Mouse (Mus musculus) midbrain, embryonic 13.5 days (tissue): ENCODE results near the gene Cand1. TPM values are rescaled to one million over a fixed set of nuclear protein-coding genes. Genes with fewer than 3 reads are reported as not detected.

Experiments
- ATAC-seq: fragments of 200-750 bp; cut with Nextera tagmentation; 2 replicates; pipeline ENCODE4 v1.8.0; 2017; ENCODE audit warnings: mild to moderate bottlenecking, moderate TSS enrichment, moderate library complexity
- H3K27ac ChIP-seq: fragments of 300-500 bp; sonication (generic); 2 replicates; pipeline ENCODE4 v1.5.1; 2015; ENCODE audit warnings: inconsistent platforms, mild to moderate bottlenecking, moderate library complexity
- H3K27me3 ChIP-seq: fragments of 300-500 bp; sonication (generic); 2 replicates; pipeline ENCODE4 v1.6.1; 2015; ENCODE audit warnings: mild to moderate bottlenecking, inconsistent platforms
- H3K36me3 ChIP-seq: fragments of 300-500 bp; sonication (generic); 2 replicates; pipeline ENCODE4 v1.6.1; 2015; ENCODE audit warnings: mild to moderate bottlenecking, inconsistent platforms
- H3K4me1 ChIP-seq: fragments of 300-500 bp; sonication (generic); replicated peaks from 2 replicates; pipeline ENCODE4 v1.6.1; 2015; ENCODE audit warnings: inconsistent platforms
- H3K4me2 ChIP-seq: fragments of 300-500 bp; sonication (generic); replicated peaks from 2 replicates; pipeline ENCODE4 v1.6.1; 2015; ENCODE audit warnings: moderate library complexity, mild to moderate bottlenecking, inconsistent platforms
- H3K4me3 ChIP-seq: fragments of 300-500 bp; sonication (generic); replicated peaks from 2 replicates; pipeline ENCODE4 v1.5.1; 2015; ENCODE audit warnings: mild to moderate bottlenecking, inconsistent platforms
- H3K9ac ChIP-seq: fragments of 300-500 bp; sonication (generic); replicated peaks from 2 replicates; pipeline ENCODE4 v1.6.1; 2015; ENCODE audit warnings: mild to moderate bottlenecking, inconsistent platforms
- H3K9me3 ChIP-seq: fragments of 300-500 bp; sonication (generic); 2 replicates; pipeline ENCODE4 v1.6.1; 2016; ENCODE audit warnings: mild to moderate bottlenecking, inconsistent platforms
- WGBS: fragments of 180-500 bp; shearing (Covaris S2); methylation state at CpG from one replicate; pipeline ENCODE4 v1.1.7; 2015; 5-methylcytosine and 5-hydroxymethylcytosine counted together
- polyA plus RNA-seq: library from polyadenylated mRNA; unstranded; fragments of >200 nt; fragmentation: Nextera tagmentation; extraction: Ambion mirVana; gene quantifications from 2 replicates; pipeline ENCODE4 v1.2.1, GENCODE M21; 2015

The Cand1 gene
- polyA plus RNA-seq, 1 experiment from 2014 or later: 55.9 TPM

- H3K27me3 ChIP-seq: no peaks in the 10 kb centered on the region
- no peaks in the 10 kb centered on the region for H3K9me3 ChIP-seq
- peak overlapping the region; percentile 97 for H3K9ac ChIP-seq
- H3K36me3 ChIP-seq: peaks cover 12% of the 10 kb centered on the region; the same call in 1 of the 2 replicates
- peaks cover 23% of the 10 kb centered on the region for H3K4me1 ChIP-seq
- peak overlapping the region; percentile 98 for H3K27ac ChIP-seq
- 0% methylated on average over 24 of the region's 37 CpGs for WGBS
- H3K4me3 ChIP-seq: peak overlapping the region; percentile 99
- ATAC-seq: no peak
- H3K4me2 ChIP-seq: peak overlapping the region; percentile 86
These were observed 254 bp downstream of the Cand1 start for GRCm38 (mm10) chr10:119239633-119239968.

GRCm38 (mm10) chr10:119238985-119239631, 747 bp downstream of the Cand1 start:
- H3K4me2 ChIP-seq: peak overlapping the region; percentile 86
- H3K27ac ChIP-seq: peak overlapping the region; percentile 98
- H3K4me1 ChIP-seq: peaks cover 23% of the 10 kb centered on the region
- H3K9ac ChIP-seq: peak overlapping the region; percentile 97
- ATAC-seq: peak; percentile 15
- WGBS: 0% methylated on average over 41 of the region's 54 CpGs
- H3K4me3 ChIP-seq: peak overlapping the region; percentile 99
- H3K9me3 ChIP-seq: no peaks in the 10 kb centered on the region
- H3K36me3 ChIP-seq: peaks cover 12% of the 10 kb centered on the region; the same call in 1 of the 2 replicates
- no peaks in the 10 kb centered on the region for H3K27me3 ChIP-seq

GRCm38 (mm10) chr10:119231526-119231925, 8.3 kb downstream of the Cand1 start:
- 90% methylated on average over 5 of the region's 5 CpGs for WGBS
- no peak for ATAC-seq
- no peak overlapping the region for H3K27ac ChIP-seq
- no peak overlapping the region for H3K4me2 ChIP-seq
- H3K4me1 ChIP-seq: peaks cover 35% of the 10 kb centered on the region
- no peaks in the 10 kb centered on the region for H3K27me3 ChIP-seq
- H3K4me3 ChIP-seq: no peak overlapping the region
- H3K9me3 ChIP-seq: no peaks in the 10 kb centered on the region
- H3K36me3 ChIP-seq: peaks cover 12% of the 10 kb centered on the region; the same call in 1 of the 2 replicates
- no peak overlapping the region for H3K9ac ChIP-seq

GRCm38 (mm10) chr10:119230703-119231102, 9.2 kb downstream of the Cand1 start:
- Histone ChIP-seq H3K9ac (no peak overlapping the region), H3K27ac (no peak overlapping the region), H3K4me2 (no peak overlapping the region), H3K36me3 (peaks cover 17% of the 10 kb centered on the region), H3K4me3 (no peak overlapping the region), H3K27me3 (no peaks in the 10 kb centered on the region), H3K4me1 (peaks cover 35% of the 10 kb centered on the region), H3K9me3 (no peaks in the 10 kb centered on the region)
- 91% methylated on average over 4 of the region's 4 CpGs for WGBS
- ATAC-seq: no peak

- no peak for ATAC-seq
- Histone ChIP-seq H3K4me1 (peaks cover 35% of the 10 kb centered on the region), H3K36me3 (peaks cover 18% of the 10 kb centered on the region), H3K27ac (no peak overlapping the region), H3K9ac (no peak overlapping the region), H3K4me2 (no peak overlapping the region), H3K27me3 (no peaks in the 10 kb centered on the region), H3K9me3 (no peaks in the 10 kb centered on the region), H3K4me3 (no peak overlapping the region)
- WGBS: 75% methylated on average over 5 of the region's 5 CpGs
These were observed 9.7 kb downstream of the Cand1 start for GRCm38 (mm10) chr10:119230074-119230669.

- peaks cover 14% of the 10 kb centered on the region for H3K4me1 ChIP-seq
- H3K4me2 ChIP-seq: no peak overlapping the region
- peaks cover 31% of the 10 kb centered on the region for H3K36me3 ChIP-seq
- no peak overlapping the region for H3K27ac ChIP-seq
- no peak overlapping the region for H3K4me3 ChIP-seq
- H3K27me3 ChIP-seq: no peaks in the 10 kb centered on the region
- no peak for ATAC-seq
- no peak overlapping the region for H3K9ac ChIP-seq
- 85% methylated on average over 4 of the region's 4 CpGs for WGBS
- H3K9me3 ChIP-seq: no peaks in the 10 kb centered on the region
These were observed 16.2 kb downstream of the Cand1 start for GRCm38 (mm10) chr10:119223686-119224085.

- Histone ChIP-seq H3K9me3 (no peaks in the 10 kb centered on the region), H3K4me3 (no peak overlapping the region), H3K36me3 (peaks cover 45% of the 10 kb centered on the region), H3K9ac (no peak overlapping the region), H3K27me3 (no peaks in the 10 kb centered on the region), H3K4me2 (no peak overlapping the region), H3K27ac (no peak overlapping the region), H3K4me1 (peaks cover 14% of the 10 kb centered on the region)
- no peak for ATAC-seq
- 52% methylated on average over 5 of the region's 5 CpGs for WGBS
These were observed 18.2 kb downstream of the Cand1 start for GRCm38 (mm10) chr10:119221631-119222030.

GRCm38 (mm10) chr10:119219415-119219814, 20.4 kb downstream of the Cand1 start:
- WGBS: 88% methylated on average over 11 of the region's 11 CpGs

GRCm38 (mm10) chr10:119218274-119219080, 21.4 kb downstream of the Cand1 start:
- H3K27me3 ChIP-seq: no peaks in the 10 kb centered on the region
- 95% methylated on average over 15 of the region's 15 CpGs for WGBS
- H3K4me3 ChIP-seq: no peak overlapping the region
- H3K4me1 ChIP-seq: peaks cover 14% of the 10 kb centered on the region
- no peak overlapping the region for H3K4me2 ChIP-seq
- ATAC-seq: no peak
- no peak overlapping the region for H3K27ac ChIP-seq
- no peaks in the 10 kb centered on the region for H3K9me3 ChIP-seq
- peaks cover 40% of the 10 kb centered on the region for H3K36me3 ChIP-seq
- no peak overlapping the region for H3K9ac ChIP-seq

More at GRCm38 (mm10) chr10:119219415-119219814, 20.4 kb downstream of the Cand1 start:
- Histone ChIP-seq H3K4me2 (no peak overlapping the region), H3K27ac (no peak overlapping the region), H3K9ac (no peak overlapping the region), H3K36me3 (peaks cover 43% of the 10 kb centered on the region), H3K9me3 (no peaks in the 10 kb centered on the region), H3K27me3 (no peaks in the 10 kb centered on the region), H3K4me3 (no peak overlapping the region), H3K4me1 (peaks cover 14% of the 10 kb centered on the region)
- ATAC-seq: no peak

GRCm38 (mm10) chr10:119212443-119212842, 27.4 kb downstream of the Cand1 start:
- Histone ChIP-seq H3K4me2 (no peak overlapping the region), H3K9me3 (no peaks in the 10 kb centered on the region), H3K27me3 (no peaks in the 10 kb centered on the region), H3K9ac (no peak overlapping the region), H3K27ac (no peak overlapping the region), H3K4me3 (no peak overlapping the region), H3K4me1 (no peaks in the 10 kb centered on the region), H3K36me3 (peaks cover 79% of the 10 kb centered on the region)
- ATAC-seq: no peak
- 81% methylated on average over 5 of the region's 5 CpGs for WGBS

- WGBS: 89% methylated on average over 11 of the region's 11 CpGs
- Histone ChIP-seq H3K27me3 (no peaks in the 10 kb centered on the region), H3K4me2 (no peak overlapping the region), H3K4me3 (no peak overlapping the region), H3K9ac (no peak overlapping the region), H3K36me3 (peaks cover 80% of the 10 kb centered on the region), H3K27ac (no peak overlapping the region), H3K9me3 (no peaks in the 10 kb centered on the region), H3K4me1 (no peaks in the 10 kb centered on the region)
- peak; percentile 53 for ATAC-seq
These were observed 28.6 kb downstream of the Cand1 start for GRCm38 (mm10) chr10:119211251-119211650.

- Histone ChIP-seq H3K4me2 (no peak overlapping the region), H3K4me1 (no peaks in the 10 kb centered on the region), H3K36me3 (peaks cover 82% of the 10 kb centered on the region), H3K27ac (no peak overlapping the region), H3K9me3 (no peaks in the 10 kb centered on the region), H3K27me3 (no peaks in the 10 kb centered on the region), H3K4me3 (no peak overlapping the region), H3K9ac (no peak overlapping the region)
- no peak for ATAC-seq
- WGBS: 96% methylated on average over 8 of the region's 8 CpGs
These were observed 33.4 kb downstream of the Cand1 start for GRCm38 (mm10) chr10:119206309-119206932.
